Mouse (Mus musculus) C2C12 (cell line): ENCODE data around the gene Paqr7.

Experiments used
- CEBPB ChIP-seq: IDR thresholded peaks from one replicate; pipeline ENCODE4 v1.6.1; 2011; ENCODE audit warnings: low read depth, mild to moderate bottlenecking, control low read depth, moderate library complexity
- CTCF ChIP-seq: IDR thresholded peaks from one replicate; pipeline ENCODE4 v1.5.1; 2011; ENCODE audit not compliant: control insufficient read depth, insufficient read depth, insufficient read length

GRCm38 (mm10) chr4:134506713-134507112 lies 10.2 kb downstream of the Paqr7 start:
- no peak for TF ChIP-seq CEBPB
- TF ChIP-seq CTCF, result no peak
